Mouse (Mus musculus): Measurements from ENCODE around the gene Adnp. TPM values are rescaled to one million over a fixed set of nuclear protein-coding genes. Genes with fewer than 3 reads are reported as not detected.
A peak's percentile ranks its signal among the peaks of the same experiment; 100 is the strongest.

Adnp gene
- polyA plus RNA-seq, 1 experiment, result 15.9 TPM

- TF ChIP-seq POLR2A (IDR thresholded peaks at IDR 0.05; ENCODE audit: borderline replicate concordance, low read depth, low read length) (no peak), CTCF (IDR thresholded peaks at IDR 0.05; ENCODE audit: low read depth, low read length) (no peak)
- no peak overlapping the region for H3K27ac ChIP-seq (ENCODE audit: insufficient read depth, low read depth, low read length)
- H3K4me3 ChIP-seq (ENCODE audit: insufficient read depth, low read length), result no peak overlapping the region
- no peaks in the 10 kb centered on the region for H3K4me1 ChIP-seq (ENCODE audit: control insufficient read depth, insufficient read depth, low read length)
These were observed 35.9 kb upstream of the Adnp start for GRCm38 (mm10) chr2:168242841-168243240.

- Histone ChIP-seq H3K4me1 (ENCODE audit: control insufficient read depth, insufficient read depth, low read length) (no peaks in the 10 kb centered on the region), H3K27ac (ENCODE audit: insufficient read depth, low read depth, low read length) (no peak overlapping the region), H3K4me3 (ENCODE audit: insufficient read depth, low read length) (no peak overlapping the region)
- TF ChIP-seq CTCF (IDR thresholded peaks at IDR 0.05; ENCODE audit: low read depth, low read length), result no peak
- TF ChIP-seq POLR2A (IDR thresholded peaks at IDR 0.05; ENCODE audit: borderline replicate concordance, low read depth, low read length), result no peak
These were observed 31.4 kb upstream of the Adnp start for GRCm38 (mm10) chr2:168238335-168238734.

- no peak for TF ChIP-seq POLR2A (IDR thresholded peaks at IDR 0.05; ENCODE audit: borderline replicate concordance, low read depth, low read length)
- TF ChIP-seq CTCF (IDR thresholded peaks at IDR 0.05; ENCODE audit: low read depth, low read length), result no peak
- Histone ChIP-seq H3K27ac (ENCODE audit: insufficient read depth, low read depth, low read length) (no peak overlapping the region), H3K4me3 (ENCODE audit: insufficient read depth, low read length) (no peak overlapping the region), H3K4me1 (ENCODE audit: control insufficient read depth, insufficient read depth, low read length) (peaks cover 10% of the 10 kb centered on the region)
These were observed 26.4 kb upstream of the Adnp start for GRCm38 (mm10) chr2:168233286-168233685.

- peak overlapping the region; percentile 80 for H3K4me3 ChIP-seq (ENCODE audit: insufficient read depth, low read length)
- no peak overlapping the region for H3K27ac ChIP-seq (ENCODE audit: insufficient read depth, low read depth, low read length)
- H3K4me1 ChIP-seq (ENCODE audit: control insufficient read depth, insufficient read depth, low read length), result peaks cover 18% of the 10 kb centered on the region
- TF ChIP-seq POLR2A (IDR thresholded peaks at IDR 0.05; ENCODE audit: borderline replicate concordance, low read depth, low read length) (no peak), CTCF (IDR thresholded peaks at IDR 0.05; ENCODE audit: low read depth, low read length) (no peak)
These were observed 24.5 kb upstream of the Adnp start for GRCm38 (mm10) chr2:168231471-168231829.

GRCm38 (mm10) chr2:168230773-168231470 lies 24.0 kb upstream of the Adnp start:
- peaks cover 18% of the 10 kb centered on the region for H3K4me1 ChIP-seq (ENCODE audit: control insufficient read depth, insufficient read depth, low read length)
- peak overlapping the region; percentile 80 for H3K4me3 ChIP-seq (ENCODE audit: insufficient read depth, low read length)
- peak overlapping the region; percentile 93 for H3K27ac ChIP-seq (ENCODE audit: insufficient read depth, low read depth, low read length)
- TF ChIP-seq POLR2A (IDR thresholded peaks at IDR 0.05; ENCODE audit: borderline replicate concordance, low read depth, low read length) (no peak), CTCF (IDR thresholded peaks at IDR 0.05; ENCODE audit: low read depth, low read length) (no peak)

GRCm38 (mm10) chr2:168230026-168230728 lies 23.3 kb upstream of the Adnp start, which contains the start of the genes Gm20716, Dpm1 and Mocs3:
Gene Gm20716, minus strand, starts transcription at chr2:168230364.
Gene Dpm1, minus strand, starts transcription at chr2:168230591.
Gene Mocs3, plus strand, starts transcription at chr2:168230622.
- Histone ChIP-seq H3K4me3 (ENCODE audit: insufficient read depth, low read length) (peak within 1 kb of the TSS; percentile 80), H3K4me1 (ENCODE audit: control insufficient read depth, insufficient read depth, low read length) (peaks cover 18% of the 10 kb centered on the region), H3K27ac (ENCODE audit: insufficient read depth, low read depth, low read length) (peak within 1 kb of the TSS; percentile 93)
- TF ChIP-seq POLR2A (IDR thresholded peaks at IDR 0.05; ENCODE audit: borderline replicate concordance, low read depth, low read length) (no peak), CTCF (IDR thresholded peaks at IDR 0.05; ENCODE audit: low read depth, low read length) (no peak)

- peak overlapping the region; percentile 80 for H3K4me3 ChIP-seq (ENCODE audit: insufficient read depth, low read length)
- peaks cover 18% of the 10 kb centered on the region for H3K4me1 ChIP-seq (ENCODE audit: control insufficient read depth, insufficient read depth, low read length)
- TF ChIP-seq POLR2A (IDR thresholded peaks at IDR 0.05; ENCODE audit: borderline replicate concordance, low read depth, low read length) (no peak), CTCF (IDR thresholded peaks at IDR 0.05; ENCODE audit: low read depth, low read length) (no peak)
- H3K27ac ChIP-seq (ENCODE audit: insufficient read depth, low read depth, low read length), result peak overlapping the region; percentile 93
These were observed 22.5 kb upstream of the Adnp start for GRCm38 (mm10) chr2:168229116-168230025.

GRCm38 (mm10) chr2:168223326-168223725 lies 16.4 kb upstream of the Adnp start:
- Histone ChIP-seq H3K4me1 (ENCODE audit: control insufficient read depth, insufficient read depth, low read length) (peaks cover 8% of the 10 kb centered on the region), H3K27ac (ENCODE audit: insufficient read depth, low read depth, low read length) (no peak overlapping the region), H3K4me3 (ENCODE audit: insufficient read depth, low read length) (no peak overlapping the region)
- TF ChIP-seq POLR2A (IDR thresholded peaks at IDR 0.05; ENCODE audit: borderline replicate concordance, low read depth, low read length) (no peak), CTCF (IDR thresholded peaks at IDR 0.05; ENCODE audit: low read depth, low read length) (no peak)

GRCm38 (mm10) chr2:168213788-168214397 lies 7.0 kb upstream of the Adnp start:
- no peak overlapping the region for H3K4me3 ChIP-seq (ENCODE audit: insufficient read depth, low read length)
- no peak overlapping the region for H3K27ac ChIP-seq (ENCODE audit: insufficient read depth, low read depth, low read length)
- TF ChIP-seq POLR2A (IDR thresholded peaks at IDR 0.05; ENCODE audit: borderline replicate concordance, low read depth, low read length) (no peak), CTCF (IDR thresholded peaks at IDR 0.05; ENCODE audit: low read depth, low read length) (no peak)
- no peaks in the 10 kb centered on the region for H3K4me1 ChIP-seq (ENCODE audit: control insufficient read depth, insufficient read depth, low read length)
